Mouse (Mus musculus) heart, postnatal 0 days (tissue): Measurements from ENCODE around the gene Abr.

Source experiments
- CTCF ChIP-seq: IDR thresholded peaks from 2 replicates; pipeline ENCODE4 v1.5.1; 2016; ENCODE audit warnings: antibody characterized with exemption, control low read depth, low read depth
- EP300 ChIP-seq: IDR thresholded peaks from 2 replicates; pipeline ENCODE4 v1.6.1; 2016; ENCODE audit warnings: antibody characterized with exemption, low read depth

- TF ChIP-seq CTCF, result no peak
- TF ChIP-seq EP300, result no peak
These were observed 23.4 kb downstream of the Abr start for GRCm38 (mm10) chr11:76598757-76599156.
